In the genomic region with DNA sequence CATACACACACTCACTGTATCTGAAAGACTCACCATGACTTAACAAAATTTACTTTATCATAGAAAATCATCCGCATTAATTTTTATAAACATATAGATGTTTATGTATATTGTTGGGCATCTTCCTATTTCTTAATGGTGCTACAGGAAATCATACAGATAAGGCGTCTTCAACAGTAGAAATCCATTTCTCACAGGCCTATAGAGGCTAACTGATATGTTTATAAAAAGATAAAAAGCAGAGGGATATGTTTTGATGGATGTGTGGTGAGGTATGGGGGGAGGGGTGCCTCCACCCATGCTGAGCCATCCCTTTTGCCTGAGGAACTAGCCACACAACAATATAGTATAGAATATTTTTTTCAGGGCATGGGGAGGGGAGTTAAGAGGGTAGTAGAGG, we compare ENCODE assay signal across 23 mouse cellular contexts. TPM values are rescaled to one million over a fixed set of nuclear protein-coding genes. Genes with fewer than 3 reads are reported as not detected.
A peak's percentile ranks its signal among the peaks of the same experiment; 100 is the strongest.
DNase-seq lines count a peak whose midpoint lies in the region; ATAC-seq lines count a peak whose summit lies in the region.
"Had no signal": no experiment of that assay in that cellular context is flagged by ENCODE, and none has a peak within 500 bp of the region (broad histone marks: within the 10 kb centered on the region; RNA-seq: fewer than 3 reads in every experiment).

No protein-coding gene starts in this region.

- no peak for DNase-seq in midbrain, embryonic 10.5 days (ENCODE audit: low spot score)
- DNase-seq in gastrocnemius, adult 8-10 months (ENCODE audit: low spot score in 2 of 2), result no peak
- no peak for DNase-seq in forebrain, embryonic 14.5 days (ENCODE audit: low spot score)
- DNase-seq in gastrocnemius, adult 18-20 months (ENCODE audit: low spot score), result no peak
- DNase-seq: adrenal gland, postnatal 14 days; cerebellum, adult 18-20 months; cerebellum, adult 9-11 months; cerebellum, postnatal 36 days; gastrocnemius, adult 2 months; gastrocnemius, postnatal 36 days; heart, adult 11 months; heart, postnatal 36 days had no signal

- H3K4me3 ChIP-seq in liver, embryonic 12.5 days, result no peak overlapping the region
- no peak overlapping the region for H3K4me3 ChIP-seq in liver, embryonic 16.5 days (ENCODE audit: low read depth, low read length)
- H3K4me3 ChIP-seq in midbrain, embryonic 10.5 days, result no peak overlapping the region
- no peak overlapping the region for H3K4me3 ChIP-seq in forebrain, embryonic 14.5 days (ENCODE audit: low read depth, low read length)
- H3K4me3 ChIP-seq: embryonic facial prominence, embryonic 10.5 days; erythroblast, embryonic 14.5 days; forebrain, embryonic 10.5 days; forebrain, embryonic 15.5 days; gastrocnemius, adult 2 months; heart, embryonic 13.5 days; hindbrain, embryonic 15.5 days had no signal

- 53% methylated on average over 2 of the region's 2 CpGs for WGBS in liver, embryonic 12.5 days (ENCODE audit: insufficient replicate concordance)
- 35% methylated on average over 2 of the region's 2 CpGs for WGBS in liver, embryonic 16.5 days (ENCODE audit: insufficient replicate concordance)
- WGBS in midbrain, embryonic 10.5 days, result 94% methylated on average over 2 of the region's 2 CpGs
- WGBS in forebrain, embryonic 14.5 days, result 92% methylated on average over 2 of the region's 2 CpGs

- H3K27me3 ChIP-seq in liver, embryonic 12.5 days (replicated peaks), result no peaks in the 10 kb centered on the region
- no peaks in the 10 kb centered on the region for H3K27me3 ChIP-seq in liver, embryonic 16.5 days (ENCODE audit: control insufficient read depth, insufficient read depth, low read depth, low read length)
- H3K27me3 ChIP-seq in midbrain, embryonic 10.5 days (ENCODE audit: low read depth, poor library complexity, severe bottlenecking), result no peaks in the 10 kb centered on the region
- no peaks in the 10 kb centered on the region for H3K27me3 ChIP-seq in forebrain, embryonic 14.5 days (replicated peaks; ENCODE audit: control insufficient read depth, insufficient read depth, low read length)
- H3K27me3 ChIP-seq: forebrain, embryonic 15.5 days; heart, embryonic 13.5 days; hindbrain, embryonic 15.5 days; Patski had no signal

- ATAC-seq in common myeloid progenitor, adult 5-6 weeks (replicated peaks; ENCODE audit: low read depth, poor library complexity, severe bottlenecking), result peak; percentile 63; the same call in 1 of the 2 replicates
- peak; percentile 74 for ATAC-seq in liver, embryonic 12.5 days
- peak; percentile 73 for ATAC-seq in liver, embryonic 16.5 days (ENCODE audit: low read depth)
- ATAC-seq in forebrain, embryonic 14.5 days, result no peak
- ATAC-seq: activated CD4-positive, CD25-positive, alpha-beta regulatory T cell, adult 4 months; forebrain, embryonic 15.5 days; Patski had no signal

- no peak overlapping the region for H3K4me2 ChIP-seq in liver, embryonic 12.5 days
- H3K4me2 ChIP-seq in liver, embryonic 16.5 days (ENCODE audit: low read depth, low read length), result no peak overlapping the region
- H3K4me2 ChIP-seq in forebrain, embryonic 14.5 days (ENCODE audit: low read length), result no peak overlapping the region
- H3K4me2 ChIP-seq: forebrain, embryonic 15.5 days; heart, embryonic 13.5 days; hindbrain, embryonic 15.5 days had no signal

- H3K36me3 ChIP-seq in liver, embryonic 12.5 days, result no peaks in the 10 kb centered on the region
- H3K36me3 ChIP-seq in liver, embryonic 16.5 days (ENCODE audit: control insufficient read depth, insufficient read depth), result no peaks in the 10 kb centered on the region
- H3K36me3 ChIP-seq in midbrain, embryonic 10.5 days, result no peaks in the 10 kb centered on the region
- H3K36me3 ChIP-seq in forebrain, embryonic 14.5 days (ENCODE audit: control insufficient read depth, insufficient read depth, low read length), result no peaks in the 10 kb centered on the region
- H3K36me3 ChIP-seq: embryonic facial prominence, embryonic 10.5 days; forebrain, embryonic 10.5 days; forebrain, embryonic 15.5 days; heart, embryonic 13.5 days; hindbrain, embryonic 15.5 days had no signal

- H3K9ac ChIP-seq in liver, embryonic 12.5 days, result no peak overlapping the region
- H3K9ac ChIP-seq in liver, embryonic 16.5 days (ENCODE audit: low read depth, low read length), result no peak overlapping the region
- H3K9ac ChIP-seq in forebrain, embryonic 14.5 days (ENCODE audit: low read length), result no peak overlapping the region
- H3K9ac ChIP-seq: forebrain, embryonic 15.5 days; heart, embryonic 13.5 days; hindbrain, embryonic 15.5 days had no signal

- peak overlapping the region; percentile 36; the same call in 1 of the 2 replicates for H3K27ac ChIP-seq in liver, embryonic 12.5 days
- H3K27ac ChIP-seq in liver, embryonic 16.5 days (ENCODE audit: low read length), result no peak overlapping the region
- H3K27ac ChIP-seq in midbrain, embryonic 10.5 days (replicated peaks), result no peak overlapping the region
- H3K27ac ChIP-seq in forebrain, embryonic 14.5 days (ENCODE audit: low read depth, low read length), result no peak overlapping the region
- H3K27ac ChIP-seq: embryonic facial prominence, embryonic 10.5 days; forebrain, embryonic 10.5 days; forebrain, embryonic 15.5 days; gastrocnemius, adult 2 months; heart, embryonic 13.5 days; hindbrain, embryonic 15.5 days had no signal

- no peaks in the 10 kb centered on the region for H3K9me3 ChIP-seq in liver, embryonic 12.5 days (replicated peaks)
- H3K9me3 ChIP-seq in liver, embryonic 16.5 days (replicated peaks; ENCODE audit: control insufficient read depth, low read length), result no peaks in the 10 kb centered on the region
- no peaks in the 10 kb centered on the region for H3K9me3 ChIP-seq in midbrain, embryonic 10.5 days (replicated peaks)
- no peaks in the 10 kb centered on the region for H3K9me3 ChIP-seq in forebrain, embryonic 14.5 days (replicated peaks; ENCODE audit: control insufficient read depth, low read length)
- H3K9me3 ChIP-seq: embryonic facial prominence, embryonic 10.5 days; forebrain, embryonic 10.5 days; forebrain, embryonic 15.5 days; hindbrain, embryonic 15.5 days had no signal

- peaks cover 27% of the 10 kb centered on the region for H3K4me1 ChIP-seq in liver, embryonic 12.5 days
- H3K4me1 ChIP-seq in liver, embryonic 16.5 days (ENCODE audit: control insufficient read depth, low read depth, low read length), result no peaks in the 10 kb centered on the region; the same call in 1 of the 2 replicates
- no peaks in the 10 kb centered on the region for H3K4me1 ChIP-seq in midbrain, embryonic 10.5 days
- H3K4me1 ChIP-seq in forebrain, embryonic 14.5 days (ENCODE audit: control insufficient read depth, insufficient read depth, low read length), result no peaks in the 10 kb centered on the region
- H3K4me1 ChIP-seq: embryonic facial prominence, embryonic 10.5 days; forebrain, embryonic 10.5 days; forebrain, embryonic 15.5 days; heart, embryonic 13.5 days; hindbrain, embryonic 15.5 days had no signal

RNA-seq across cellular contexts. Expression of a gene that starts 15.2 kb away (rescaled TPM):
- 23.7 and 29.2 TPM in 2 replicates for total RNA-seq in common myeloid progenitor, adult 5-6 weeks (2017)
- polyA plus RNA-seq in liver, embryonic 12.5 days (2016; fragmentation: Nextera tagmentation; extraction: Ambion mirVana), result 8.8 and 9.3 TPM in 2 replicates
- 3.0 and 3.2 TPM in 2 replicates for polyA plus RNA-seq in liver, embryonic 16.5 days (2015; fragmentation: Nextera tagmentation; extraction: Ambion mirVana)
- polyA plus RNA-seq in midbrain, embryonic 10.5 days (2016; fragmentation: Nextera tagmentation; extraction: Ambion mirVana), result 21.5 and 25.2 TPM in 2 replicates
- total RNA-seq in gastrocnemius, adult 8-10 months (2022), result 10 to 100 TPM; 41.0 to 47.8 (median 44.8) TPM
- 23.0 and 24.7 TPM in 2 replicates for polyA plus RNA-seq in forebrain, embryonic 14.5 days (2014; fragmentation: Nextera tagmentation; extraction: Ambion mirVana)
- 10 to 100 TPM; 38.6 to 39.2 TPM for total RNA-seq in gastrocnemius, adult 18-20 months (2021)
